Mouse (Mus musculus) cerebellum, adult 2 months (tissue): ENCODE measurements around the gene Lrig1. TPM values are rescaled to one million over a fixed set of nuclear protein-coding genes. Genes with fewer than 3 reads are reported as not detected.

Source experiments
- DNase-seq, 2 experiments: peaks; one replicate each; pipeline ENCODE4 v3.0.0; 2021
- H3K27ac ChIP-seq: fragments of 200-500 bp; 2 replicates; pipeline ENCODE4 v1.5.1; 2012; ENCODE audit warnings: low read length, control low read depth, inconsistent platforms; ENCODE audit not compliant: insufficient read depth
- H3K27me3 ChIP-seq: fragments of 200-500 bp; 2 replicates; pipeline ENCODE4 v1.6.1; 2012; ENCODE audit warnings: inconsistent platforms, mild to moderate bottlenecking, low read length, moderate library complexity; ENCODE audit not compliant: control insufficient read depth, insufficient read depth
- H3K4me1 ChIP-seq: fragments of 200-500 bp; 2 replicates; pipeline ENCODE4 v1.6.1; 2011; ENCODE audit warnings: low read length; ENCODE audit not compliant: control insufficient read depth, insufficient read depth
- H3K4me3 ChIP-seq: fragments of 200-500 bp; replicated peaks from 2 replicates; pipeline ENCODE3; 2011; ENCODE audit warnings: mild to moderate bottlenecking, low read depth, low read length, control low read depth; ENCODE audit not compliant: insufficient read depth
- CTCF ChIP-seq: fragments of 200-500 bp; IDR thresholded peaks from 2 replicates; pipeline ENCODE4 v1.5.1; 2011; ENCODE audit warnings: low read depth, mild to moderate bottlenecking, control low read depth, low read length, moderate library complexity, borderline replicate concordance; ENCODE audit not compliant: insufficient read depth
- POLR2A ChIP-seq: fragments of 200-500 bp; IDR thresholded peaks from 2 replicates; pipeline ENCODE4 v1.6.1; 2011; ENCODE audit warnings: low read length, control low read depth, borderline replicate concordance; ENCODE audit not compliant: insufficient read depth
- WGBS: fragments of 180-500 bp; shearing (Covaris S2); methylation state at CpG from one replicate; pipeline ENCODE4 v1.1.7; 2018; 5-methylcytosine and 5-hydroxymethylcytosine counted together
- polyA plus RNA-seq: library from polyadenylated mRNA; depleted of rRNA; stranded (reverse); fragments of >200 nt; gene quantifications from 2 replicates; pipeline ENCODE4 v1.2.3, GENCODE M21; 2012

Gene Lrig1
- polyA plus RNA-seq, 1 experiment: 86.2 TPM

DNA sequence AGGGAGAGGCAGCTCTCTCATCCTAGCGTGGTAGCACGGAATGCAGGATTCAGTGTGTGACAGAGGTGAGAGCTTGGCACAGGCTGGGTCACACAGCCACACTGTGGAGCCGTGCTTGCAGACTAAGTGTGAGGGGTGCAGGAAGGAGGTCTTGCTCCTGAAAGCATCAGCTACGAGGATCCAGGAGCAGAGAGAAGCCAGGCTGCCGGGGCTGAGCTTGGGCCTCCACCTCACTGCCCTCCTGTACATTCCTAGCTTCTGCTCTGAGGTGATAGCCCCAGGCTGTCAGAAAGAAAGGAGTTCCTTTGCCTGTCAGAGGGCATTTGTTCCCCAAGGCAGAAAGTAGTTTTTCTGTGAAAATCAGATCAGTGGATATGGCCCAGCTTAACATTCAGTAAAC, 104.8 kb downstream of the Lrig1 start:
- WGBS: 82% methylated on average over 5 of the region's 5 CpGs
- no peaks in the 10 kb centered on the region for H3K27me3 ChIP-seq
- TF ChIP-seq POLR2A: no peak

DNA sequence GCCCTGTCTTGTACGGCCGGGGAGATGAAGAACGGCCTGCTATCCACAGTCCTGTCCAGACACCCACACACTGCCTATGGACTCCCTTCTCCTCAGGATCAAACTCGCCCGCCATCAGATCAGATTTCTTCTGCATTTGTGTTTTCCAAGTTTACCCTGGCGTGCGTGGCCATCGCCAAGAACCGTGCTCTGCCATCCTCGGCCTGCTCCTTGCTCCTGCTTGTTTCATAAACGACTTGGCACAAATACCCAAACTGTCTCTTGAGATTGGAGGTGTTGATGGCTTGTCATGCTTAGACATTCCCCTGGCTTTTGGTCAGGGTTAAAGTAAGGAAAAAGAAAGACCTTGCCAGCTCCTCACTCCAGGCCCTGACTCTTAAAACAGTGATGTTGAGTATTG, 105.2 kb downstream of the Lrig1 start:
- Histone ChIP-seq H3K4me1 (no peaks in the 10 kb centered on the region), H3K27ac (no peak overlapping the region), H3K27me3 (no peaks in the 10 kb centered on the region), H3K4me3 (no peak overlapping the region)
- no peak for TF ChIP-seq POLR2A
- TF ChIP-seq CTCF: no peak
- DNase-seq: no peak
- WGBS: 54% methylated on average over 11 of the region's 11 CpGs

More for the DNA sequence above, 104.8 kb downstream of the Lrig1 start:
- no peak for DNase-seq
- H3K4me3 ChIP-seq: no peak overlapping the region
- no peak overlapping the region for H3K27ac ChIP-seq
- H3K4me1 ChIP-seq: no peaks in the 10 kb centered on the region

DNA sequence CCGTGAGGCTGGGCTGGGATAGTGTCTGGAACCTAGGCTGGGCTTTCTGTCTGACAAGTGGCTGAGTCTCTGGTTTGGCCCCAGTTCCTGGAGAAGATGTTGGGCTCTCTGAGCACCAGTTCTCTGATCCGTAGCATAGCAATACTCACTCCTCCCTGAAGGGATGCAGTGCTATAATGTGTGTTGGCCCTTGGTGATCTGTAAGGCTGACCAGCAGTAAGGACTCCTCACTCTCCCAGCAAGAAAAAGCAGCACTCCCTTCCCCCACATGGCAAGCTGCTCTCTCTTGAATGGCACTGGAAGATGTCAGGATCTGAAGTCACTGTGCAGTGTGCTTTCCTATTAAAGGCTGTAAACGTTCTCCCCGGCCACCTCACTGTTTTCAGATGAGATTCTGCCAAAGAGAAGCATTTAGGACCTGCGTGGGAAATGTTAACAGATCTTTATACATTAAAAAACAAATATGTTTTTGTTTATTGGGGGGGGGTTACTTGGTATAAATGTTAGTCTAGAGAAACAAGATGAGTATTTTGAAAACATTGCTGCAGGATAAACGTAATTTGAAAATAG, 105.8 kb downstream of the Lrig1 start:
- no peak for DNase-seq
- Histone ChIP-seq H3K4me3 (no peak overlapping the region), H3K27ac (no peak overlapping the region), H3K27me3 (no peaks in the 10 kb centered on the region), H3K4me1 (no peaks in the 10 kb centered on the region)
- TF ChIP-seq CTCF: no peak
- TF ChIP-seq POLR2A: no peak
- 58% methylated on average over 6 of the region's 6 CpGs for WGBS

GRCm38 (mm10) chr6:94592710-94593109, 107.2 kb downstream of the Lrig1 start:
- Histone ChIP-seq H3K4me1 (no peaks in the 10 kb centered on the region), H3K27ac (no peak overlapping the region), H3K27me3 (no peaks in the 10 kb centered on the region), H3K4me3 (no peak overlapping the region)
- TF ChIP-seq CTCF (no peak), POLR2A (no peak)
- no peak for DNase-seq
- WGBS: 56% methylated on average over 4 of the region's 4 CpGs

DNA sequence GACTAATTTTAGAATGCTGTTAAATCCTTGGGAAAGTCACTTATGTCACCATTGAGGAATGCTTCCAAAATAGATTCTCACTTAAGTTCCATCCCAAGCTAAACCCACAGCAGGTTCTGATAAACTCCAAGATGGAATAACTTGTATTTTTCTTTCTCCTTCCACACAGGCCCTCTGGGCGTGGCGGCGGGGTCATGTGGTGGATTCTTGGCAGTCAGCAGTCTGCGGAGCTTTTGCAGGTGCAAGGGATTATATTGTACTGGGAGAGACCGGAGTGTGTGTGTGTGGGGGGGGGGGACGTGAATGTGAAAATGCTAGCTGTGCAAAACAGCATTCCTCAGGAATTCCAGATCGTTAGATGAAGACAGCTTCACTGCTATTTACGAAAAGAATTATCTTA, 107.7 kb downstream of the Lrig1 start:
- 60% methylated on average over 8 of the region's 8 CpGs for WGBS
- TF ChIP-seq CTCF (no peak), POLR2A (no peak)
- no peak overlapping the region for H3K27ac ChIP-seq
- DNase-seq: no peak
- no peaks in the 10 kb centered on the region for H3K27me3 ChIP-seq
- no peak overlapping the region for H3K4me3 ChIP-seq
- H3K4me1 ChIP-seq: no peaks in the 10 kb centered on the region

DNA sequence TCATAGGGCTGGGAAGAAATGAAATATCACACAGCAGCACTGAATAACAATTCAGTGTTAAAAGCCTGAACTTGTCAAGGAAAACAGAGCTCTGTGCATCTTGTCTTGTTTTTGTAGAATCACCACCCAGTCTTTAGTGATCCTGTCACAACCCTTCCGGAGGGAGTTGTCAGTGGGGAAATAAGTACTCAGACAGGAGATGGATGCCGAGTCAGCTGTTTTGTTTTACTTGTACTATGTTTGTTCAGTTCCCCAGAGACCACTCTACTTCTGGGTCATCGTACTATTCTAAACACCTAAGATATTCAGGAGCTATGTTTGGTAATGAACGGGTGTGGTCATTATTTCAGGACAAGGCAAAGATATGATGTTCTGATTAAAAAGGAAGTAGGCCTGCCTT, 111.6 kb downstream of the Lrig1 start:
- Histone ChIP-seq H3K4me3 (no peak overlapping the region), H3K27me3 (no peaks in the 10 kb centered on the region), H3K4me1 (no peaks in the 10 kb centered on the region), H3K27ac (no peak overlapping the region)
- TF ChIP-seq CTCF: no peak
- no peak for TF ChIP-seq POLR2A
- no peak for DNase-seq
- WGBS: 96% methylated on average over 4 of the region's 4 CpGs

GRCm38 (mm10) chr6:94584976-94585375, 115.0 kb downstream of the Lrig1 start:
- H3K27ac ChIP-seq: no peak overlapping the region
- no peaks in the 10 kb centered on the region; the same call in 1 of the 2 replicates for H3K4me1 ChIP-seq
- TF ChIP-seq POLR2A: no peak
- no peak for DNase-seq
- no peak overlapping the region for H3K4me3 ChIP-seq
- WGBS: 89% methylated on average over 4 of the region's 4 CpGs
- no peaks in the 10 kb centered on the region for H3K27me3 ChIP-seq

DNA sequence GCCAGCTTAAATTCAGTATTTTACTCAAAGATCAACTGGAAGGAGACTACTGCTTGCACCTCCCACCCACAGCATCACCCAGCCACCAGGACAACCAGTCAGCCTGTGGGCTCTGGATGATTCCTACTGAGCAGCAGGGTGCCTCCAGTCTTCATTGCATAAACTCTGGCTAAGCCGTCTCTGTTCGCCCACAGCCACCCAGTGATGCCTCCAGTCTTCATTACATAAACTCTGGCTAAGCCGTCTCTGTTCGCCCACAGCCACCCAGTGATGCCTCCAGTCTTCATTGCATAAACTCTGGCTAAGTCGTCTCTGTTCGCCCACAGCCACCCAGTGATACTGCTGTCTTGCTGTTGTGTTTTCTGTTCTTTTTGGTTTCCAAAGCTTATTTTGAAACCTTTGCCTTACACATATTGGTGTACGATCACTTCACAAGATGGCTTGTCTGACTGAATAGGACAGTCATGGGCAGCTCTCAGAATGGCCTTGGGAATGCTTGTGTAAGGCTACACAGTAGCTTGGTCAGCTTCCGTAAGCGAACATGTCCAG, 115.7 kb downstream of the Lrig1 start:
- no peak for DNase-seq
- Histone ChIP-seq H3K27ac (no peak overlapping the region), H3K4me1 (no peaks in the 10 kb centered on the region; the same call in 1 of the 2 replicates), H3K4me3 (no peak overlapping the region), H3K27me3 (no peaks in the 10 kb centered on the region)
- TF ChIP-seq CTCF: no peak
- no peak for TF ChIP-seq POLR2A
- 91% methylated on average over 9 of the region's 9 CpGs for WGBS
